Mouse (Mus musculus) spleen, adult 2 months (tissue): ENCODE results near the gene Glmp.

Experiments
- CTCF ChIP-seq: fragments of 200-500 bp; IDR thresholded peaks from 2 replicates; pipeline ENCODE4 v1.5.1; 2011; ENCODE audit warnings: mild to moderate bottlenecking, inconsistent platforms; ENCODE audit not compliant: insufficient read depth, insufficient read length, insufficient replicate concordance; ENCODE audit errors: extremely low read depth
- POLR2A ChIP-seq: fragments of 200-500 bp; IDR thresholded peaks from 2 replicates; pipeline ENCODE4 v1.6.1; 2011; ENCODE audit warnings: low read depth, low read length, inconsistent platforms

DNA sequence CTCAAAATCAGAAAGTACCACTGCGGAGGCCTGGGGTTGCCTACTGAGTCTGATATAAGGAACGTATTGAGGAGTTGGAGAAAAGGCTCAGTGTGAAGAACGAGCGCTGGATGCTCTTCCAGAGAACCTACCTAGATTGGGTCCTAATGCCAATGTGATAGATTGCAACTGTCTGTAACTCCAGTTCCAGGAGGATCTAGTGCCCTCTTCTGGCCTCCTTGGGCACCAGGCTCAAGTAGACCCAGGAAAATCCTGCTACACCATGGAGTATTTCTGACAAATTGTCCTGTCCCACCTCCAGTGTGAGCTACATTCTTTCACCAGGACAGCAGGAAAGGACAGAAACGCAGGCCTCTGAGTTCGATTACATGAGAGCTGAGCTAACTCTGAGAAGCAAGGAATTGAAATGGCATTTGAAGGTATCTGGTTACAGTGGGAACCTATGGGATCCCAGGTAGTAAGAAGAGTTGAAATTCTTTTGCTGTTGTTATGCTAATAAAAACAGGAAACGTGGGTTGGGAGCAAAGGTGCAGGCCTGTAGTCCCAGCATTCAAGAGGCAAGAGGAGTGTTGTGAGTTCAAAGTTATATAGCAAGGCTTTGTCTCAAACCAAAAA lies 48.2 kb upstream of the Glmp start:
- TF ChIP-seq CTCF = no peak
- TF ChIP-seq POLR2A = no peak
